Mouse (Mus musculus) cerebellum, postnatal 36 days (tissue): ENCODE data around the gene St14.

ENCODE experiments used
- DNase-seq, 2 experiments: peaks; one replicate each; pipeline ENCODE4 v3.0.0; 2021 to 2022; ENCODE audit warnings: mixed read lengths in 2 of 2

The St14 gene

GRCm38 (mm10) chr9:31122464-31123030 lies 9.1 kb downstream of the St14 start:
- DNase-seq: no peak

GRCm38 (mm10) chr9:31120533-31120915 lies 11.1 kb downstream of the St14 start:
- DNase-seq: no peak

- DNase-seq: no peak
Observed at GRCm38 (mm10) chr9:31119882-31120532, 11.6 kb downstream of the St14 start.

GRCm38 (mm10) chr9:31119405-31119804 lies 12.2 kb downstream of the St14 start:
- DNase-seq: no peak

- no peak for DNase-seq
Observed at GRCm38 (mm10) chr9:31118520-31119298, 12.9 kb downstream of the St14 start.

- no peak for DNase-seq
Observed at GRCm38 (mm10) chr9:31117488-31117887, 14.2 kb downstream of the St14 start.

- no peak for DNase-seq
Observed at GRCm38 (mm10) chr9:31117088-31117487, 14.6 kb downstream of the St14 start.

- no peak for DNase-seq
Observed at GRCm38 (mm10) chr9:31115586-31115985, 16.1 kb downstream of the St14 start.

GRCm38 (mm10) chr9:31108464-31108863 lies 23.2 kb downstream of the St14 start:
- no peak for DNase-seq

- no peak for DNase-seq
Observed at GRCm38 (mm10) chr9:31098118-31098517, 33.5 kb downstream of the St14 start.

GRCm38 (mm10) chr9:31097088-31098082 lies 34.3 kb downstream of the St14 start:
- DNase-seq: no peak

- DNase-seq: no peak
Observed at GRCm38 (mm10) chr9:31092833-31093195, 38.8 kb downstream of the St14 start.

- DNase-seq: no peak
Observed at GRCm38 (mm10) chr9:31092111-31092832, 39.4 kb downstream of the St14 start.

- DNase-seq: peak; percentile 23 to 35
Observed at GRCm38 (mm10) chr9:31091162-31091581, 40.5 kb downstream of the St14 start.

- peak; percentile 35 to 46 for DNase-seq
Observed at GRCm38 (mm10) chr9:31090081-31091023, 41.3 kb downstream of the St14 start.

GRCm38 (mm10) chr9:31089541-31089940 lies 42.1 kb downstream of the St14 start:
- no peak for DNase-seq

GRCm38 (mm10) chr9:31088883-31089282 lies 42.8 kb downstream of the St14 start:
- DNase-seq: no peak

GRCm38 (mm10) chr9:31088116-31088515 lies 43.5 kb downstream of the St14 start:
- DNase-seq: no peak

GRCm38 (mm10) chr9:31087466-31087865 lies 44.2 kb downstream of the St14 start:
- DNase-seq: no peak

- no peak for DNase-seq
Observed at GRCm38 (mm10) chr9:31086754-31087145, 44.9 kb downstream of the St14 start.
